Comparison of ENCODE assay signal across 11 mouse cellular contexts in genomic region chr9:113507561-113508460, GRCm38 (mm10).
DNase-seq lines count a peak whose midpoint lies in the region; ATAC-seq and TF ChIP-seq lines count a peak whose summit lies in the region.
"Had no signal": no experiment of that assay in that cellular context is flagged by ENCODE, and none has a peak within 500 bp of the region (broad histone marks: within the 10 kb centered on the region; RNA-seq: fewer than 3 reads in every experiment).

No protein-coding gene starts in this region.

- intact Hi-C loops in left cerebral cortex, adult 2 months (cut with DNase I), result loop anchor here (1.0 to 5.0 kb wide), 6 partner anchors 20 to 331 kb away; no protein-coding TSS in a partner anchor

- no peaks in the 10 kb centered on the region for H3K36me3 ChIP-seq in forebrain, embryonic 13.5 days (ENCODE audit: poor library complexity, severe bottlenecking)
- H3K36me3 ChIP-seq in neural tube, embryonic 15.5 days, result no peaks in the 10 kb centered on the region
- H3K36me3 ChIP-seq in heart, embryonic 12.5 days, result no peaks in the 10 kb centered on the region
- H3K36me3 ChIP-seq: limb, embryonic 13.5 days had no signal

- 51% methylated on average over 20 of the region's 20 CpGs for WGBS in forebrain, embryonic 13.5 days
- 51% methylated on average over 20 of the region's 20 CpGs for WGBS in neural tube, embryonic 15.5 days
- 81% methylated on average over 20 of the region's 20 CpGs for WGBS in heart, embryonic 12.5 days

- H3K27ac ChIP-seq in forebrain, embryonic 13.5 days, result peak overlapping the region; percentile 84
- peak overlapping the region; percentile 85 for H3K27ac ChIP-seq in left cerebral cortex, adult 2 months
- H3K27ac ChIP-seq in neural tube, embryonic 15.5 days (replicated peaks), result peak overlapping the region; percentile 51
- no peak overlapping the region for H3K27ac ChIP-seq in heart, embryonic 12.5 days (ENCODE audit: poor library complexity, severe bottlenecking)
- H3K27ac ChIP-seq: limb, embryonic 13.5 days had no signal

- peak overlapping the region; percentile 41 for H3K4me2 ChIP-seq in forebrain, embryonic 13.5 days
- H3K4me2 ChIP-seq in neural tube, embryonic 15.5 days, result peak overlapping the region; percentile 36
- no peak overlapping the region for H3K4me2 ChIP-seq in heart, embryonic 12.5 days
- H3K4me2 ChIP-seq: limb, embryonic 13.5 days had no signal

- peaks cover 26% of the 10 kb centered on the region for H3K4me1 ChIP-seq in forebrain, embryonic 13.5 days
- peaks cover 27% of the 10 kb centered on the region for H3K4me1 ChIP-seq in neural tube, embryonic 15.5 days
- no peaks in the 10 kb centered on the region for H3K4me1 ChIP-seq in heart, embryonic 12.5 days (replicated peaks)
- H3K4me1 ChIP-seq: limb, embryonic 13.5 days had no signal

- no peak overlapping the region for H3K9ac ChIP-seq in forebrain, embryonic 13.5 days
- no peak overlapping the region; the same call in 1 of the 2 replicates for H3K9ac ChIP-seq in neural tube, embryonic 15.5 days (replicated peaks)
- H3K9ac ChIP-seq in heart, embryonic 12.5 days, result no peak overlapping the region
- H3K9ac ChIP-seq: limb, embryonic 13.5 days had no signal

- no peak overlapping the region for H3K4me3 ChIP-seq in forebrain, embryonic 13.5 days
- peak overlapping the region; percentile 17; the same call in 1 of the 2 replicates for H3K4me3 ChIP-seq in left cerebral cortex, adult 2 months
- no peak overlapping the region for H3K4me3 ChIP-seq in neural tube, embryonic 15.5 days (replicated peaks)
- H3K4me3 ChIP-seq in heart, embryonic 12.5 days, result no peak overlapping the region
- H3K4me3 ChIP-seq: limb, embryonic 13.5 days had no signal

- peak; percentile 92 for ATAC-seq in forebrain, embryonic 13.5 days
- ATAC-seq in neural tube, embryonic 15.5 days (ENCODE audit: low FRiP score), result peak; percentile 82
- no peak for ATAC-seq in heart, embryonic 12.5 days (ENCODE audit: insufficient number of reproducible peaks, low FRiP score)

- no peaks in the 10 kb centered on the region for H3K27me3 ChIP-seq in forebrain, embryonic 13.5 days
- H3K27me3 ChIP-seq in neural tube, embryonic 15.5 days (replicated peaks), result no peaks in the 10 kb centered on the region
- H3K27me3 ChIP-seq in heart, embryonic 12.5 days (replicated peaks), result no peaks in the 10 kb centered on the region
- H3K27me3 ChIP-seq: limb, embryonic 13.5 days had no signal

- H3K9me3 ChIP-seq in forebrain, embryonic 13.5 days (replicated peaks), result no peaks in the 10 kb centered on the region
- H3K9me3 ChIP-seq in neural tube, embryonic 15.5 days (replicated peaks), result no peaks in the 10 kb centered on the region
- no peaks in the 10 kb centered on the region for H3K9me3 ChIP-seq in heart, embryonic 12.5 days (replicated peaks)
- H3K9me3 ChIP-seq: limb, embryonic 13.5 days had no signal

- TF ChIP-seq CTCF in left cerebral cortex, adult 2 months (IDR thresholded peaks at IDR 0.05), result no peak

- peak; percentile 73 for DNase-seq in heart, adult 11 months
- no peak for DNase-seq in heart, adult 8-10 months (ENCODE audit: low spot score)
- peak; percentile 44 to 57 for DNase-seq in left cerebral cortex, adult 2 months (ENCODE audit: extremely low spot score in 1 of 2, low spot score in 2 of 2)
- no peak for DNase-seq in cerebellum, postnatal 4 days (ENCODE audit: low spot score in 2 of 2)
- no peak for DNase-seq in adrenal gland, adult 2 months
- DNase-seq: kidney, adult 8-10 months; lung, postnatal 10 days had no signal

Comparison
In these comparisons a context has a peak if more than half of its experiments do, and no peak if none do; other contexts are left out.
1. DNase-seq: peak in heart, adult 11 months (single experiment) and left cerebral cortex, adult 2 months (2 of 2); none in heart, adult 8-10 months (single experiment), cerebellum, postnatal 4 days (0 of 2) and adrenal gland, adult 2 months (single experiment).